Mouse (Mus musculus): Measurements from ENCODE around the gene Tmem201. TPM values are rescaled to one million over a fixed set of nuclear protein-coding genes. Genes with fewer than 3 reads are reported as not detected.

Gene Tmem201
- total and polyA plus RNA-seq, 2 experiments: 6.5 to 25.2 TPM

- no peak overlapping the region for H3K4me3 ChIP-seq (ENCODE audit: insufficient read depth, low read depth, low read length)
- TF ChIP-seq POLR2A (IDR thresholded peaks at IDR 0.05; ENCODE audit: extremely low read depth, insufficient read depth, low read length) (no peak), CTCF (IDR thresholded peaks at IDR 0.05; ENCODE audit: low read depth, low read length) (no peak)
- no peak overlapping the region for H3K27ac ChIP-seq (replicated peaks; ENCODE audit: insufficient read depth, low read depth, low read length)
- H3K9ac ChIP-seq (ENCODE audit: low read depth, low read length): no peak overlapping the region
- no peaks in the 10 kb centered on the region for H3K79me2 ChIP-seq (ENCODE audit: control insufficient read depth, insufficient read depth, low read length)
- H3K36me3 ChIP-seq (ENCODE audit: control insufficient read depth, insufficient read depth, low read length): no peaks in the 10 kb centered on the region
- WGBS: 87% methylated on average over 8 of the region's 8 CpGs
- DNase-seq (ENCODE audit: extremely low read depth, low read depth, low spot score): no peak
- no peaks in the 10 kb centered on the region for H3K4me1 ChIP-seq (ENCODE audit: control insufficient read depth, insufficient read depth, low read length)
- H3K27me3 ChIP-seq (ENCODE audit: control insufficient read depth, insufficient read depth, low read length): no peaks in the 10 kb centered on the region
Observed at GRCm38 (mm10) chr4:149691368-149691767, 46.5 kb downstream of the Tmem201 start.

GRCm38 (mm10) chr4:149690828-149691280, 47.0 kb downstream of the Tmem201 start:
- no peaks in the 10 kb centered on the region for H3K27me3 ChIP-seq (ENCODE audit: control insufficient read depth, insufficient read depth, low read length)
- no peaks in the 10 kb centered on the region for H3K36me3 ChIP-seq (ENCODE audit: control insufficient read depth, insufficient read depth, low read length)
- no peaks in the 10 kb centered on the region for H3K79me2 ChIP-seq (ENCODE audit: control insufficient read depth, insufficient read depth, low read length)
- no peak overlapping the region for H3K4me3 ChIP-seq (ENCODE audit: insufficient read depth, low read depth, low read length)
- H3K27ac ChIP-seq (replicated peaks; ENCODE audit: insufficient read depth, low read depth, low read length): no peak overlapping the region
- no peaks in the 10 kb centered on the region for H3K4me1 ChIP-seq (ENCODE audit: control insufficient read depth, insufficient read depth, low read length)
- WGBS: 85% methylated on average over 8 of the region's 8 CpGs
- no peak overlapping the region for H3K9ac ChIP-seq (ENCODE audit: low read depth, low read length)
- DNase-seq (ENCODE audit: extremely low read depth, low read depth, low spot score): no peak
- no peak for TF ChIP-seq CTCF (IDR thresholded peaks at IDR 0.05; ENCODE audit: low read depth, low read length)
- TF ChIP-seq POLR2A (IDR thresholded peaks at IDR 0.05; ENCODE audit: extremely low read depth, insufficient read depth, low read length): no peak

GRCm38 (mm10) chr4:149689822-149690700, 47.8 kb downstream of the Tmem201 start:
- H3K27me3 ChIP-seq (ENCODE audit: control insufficient read depth, insufficient read depth, low read length): no peaks in the 10 kb centered on the region
- H3K79me2 ChIP-seq (ENCODE audit: control insufficient read depth, insufficient read depth, low read length): no peaks in the 10 kb centered on the region
- TF ChIP-seq POLR2A (IDR thresholded peaks at IDR 0.05; ENCODE audit: extremely low read depth, insufficient read depth, low read length): no peak
- no peak for TF ChIP-seq CTCF (IDR thresholded peaks at IDR 0.05; ENCODE audit: low read depth, low read length)
- H3K9ac ChIP-seq (ENCODE audit: low read depth, low read length): no peak overlapping the region
- 77% methylated on average over 12 of the region's 12 CpGs for WGBS
- no peak overlapping the region for H3K4me3 ChIP-seq (ENCODE audit: insufficient read depth, low read depth, low read length)
- H3K4me1 ChIP-seq (ENCODE audit: control insufficient read depth, insufficient read depth, low read length): no peaks in the 10 kb centered on the region
- no peak for DNase-seq (ENCODE audit: extremely low read depth, low read depth, low spot score)
- no peak overlapping the region for H3K27ac ChIP-seq (replicated peaks; ENCODE audit: insufficient read depth, low read depth, low read length)
- no peaks in the 10 kb centered on the region for H3K36me3 ChIP-seq (ENCODE audit: control insufficient read depth, insufficient read depth, low read length)

- Histone ChIP-seq H3K27me3 (ENCODE audit: control insufficient read depth, insufficient read depth, low read length) (no peaks in the 10 kb centered on the region), H3K4me3 (ENCODE audit: insufficient read depth, low read depth, low read length) (no peak overlapping the region), H3K79me2 (ENCODE audit: control insufficient read depth, insufficient read depth, low read length) (no peaks in the 10 kb centered on the region), H3K36me3 (ENCODE audit: control insufficient read depth, insufficient read depth, low read length) (no peaks in the 10 kb centered on the region), H3K27ac (replicated peaks; ENCODE audit: insufficient read depth, low read depth, low read length) (no peak overlapping the region), H3K4me1 (ENCODE audit: control insufficient read depth, insufficient read depth, low read length) (no peaks in the 10 kb centered on the region), H3K9ac (ENCODE audit: low read depth, low read length) (no peak overlapping the region)
- TF ChIP-seq POLR2A (IDR thresholded peaks at IDR 0.05; ENCODE audit: extremely low read depth, insufficient read depth, low read length) (no peak), CTCF (IDR thresholded peaks at IDR 0.05; ENCODE audit: low read depth, low read length) (no peak)
- DNase-seq (ENCODE audit: extremely low read depth, low read depth, low spot score): no peak
- WGBS: 90% methylated on average over 14 of the region's 14 CpGs
Observed at GRCm38 (mm10) chr4:149688861-149689260, 49.0 kb downstream of the Tmem201 start.

GRCm38 (mm10) chr4:149684841-149685623, 52.8 kb downstream of the Tmem201 start:
- TF ChIP-seq CTCF (IDR thresholded peaks at IDR 0.05; ENCODE audit: low read depth, low read length) (no peak), POLR2A (IDR thresholded peaks at IDR 0.05; ENCODE audit: extremely low read depth, insufficient read depth, low read length) (no peak)

More at GRCm38 (mm10) chr4:149684841-149685623, 52.8 kb downstream of the Tmem201 start:
- Histone ChIP-seq H3K79me2 (ENCODE audit: control insufficient read depth, insufficient read depth, low read length) (no peaks in the 10 kb centered on the region), H3K4me3 (ENCODE audit: insufficient read depth, low read depth, low read length) (no peak overlapping the region), H3K27me3 (ENCODE audit: control insufficient read depth, insufficient read depth, low read length) (no peaks in the 10 kb centered on the region; the same call in 1 of the 2 replicates), H3K4me1 (ENCODE audit: control insufficient read depth, insufficient read depth, low read length) (no peaks in the 10 kb centered on the region), H3K9ac (ENCODE audit: low read depth, low read length) (no peak overlapping the region), H3K27ac (replicated peaks; ENCODE audit: insufficient read depth, low read depth, low read length) (no peak overlapping the region), H3K36me3 (ENCODE audit: control insufficient read depth, insufficient read depth, low read length) (no peaks in the 10 kb centered on the region)
- no peak for DNase-seq (ENCODE audit: extremely low read depth, low read depth, low spot score)
- 84% methylated on average over 11 of the region's 11 CpGs for WGBS
